Mouse (Mus musculus): ENCODE data around the gene Gm3776. TPM values are rescaled to one million over a fixed set of nuclear protein-coding genes. Genes with fewer than 3 reads are reported as not detected.
"Not testable (repeated sequence)": the region's sequence is repeated elsewhere in the genome, so short reads cannot be mapped to it uniquely, and the experiment has no call there.

The Gm3776 gene
- polyA plus RNA-seq, 1 experiment from 2014 or later, result not detected

DNA sequence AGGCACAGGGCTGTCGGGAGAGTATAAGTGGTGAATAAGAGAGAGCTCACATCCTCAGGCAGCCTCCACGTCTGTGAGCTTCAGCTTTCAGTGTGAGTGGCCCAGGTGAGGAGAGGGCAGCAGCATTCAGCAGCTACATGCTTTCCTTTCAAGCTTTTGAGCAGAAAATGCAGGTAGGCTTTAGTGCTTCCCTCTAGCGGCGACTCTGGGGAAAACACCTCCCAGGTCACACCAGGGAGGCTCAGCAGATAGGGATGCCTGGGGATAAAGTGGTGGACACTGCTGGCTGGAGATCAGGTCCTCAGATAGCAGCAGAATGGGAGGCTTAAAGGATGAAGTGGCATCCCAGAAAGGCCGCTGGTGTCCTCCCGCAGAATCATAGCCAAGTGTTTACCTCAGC is 39.2 kb downstream of the Gm3776 start:
- not testable (repeated sequence) for H3K4me1 ChIP-seq; H3K9me3 ChIP-seq; H3K27me3 ChIP-seq; H3K36me3 ChIP-seq; ATAC-seq (ENCODE audit: low FRiP score, low read depth); H3K9ac ChIP-seq; H3K4me3 ChIP-seq; H3K27ac ChIP-seq; H3K4me2 ChIP-seq (replicated peaks)
- 10% methylated on average over 6 of the region's 6 CpGs for WGBS

DNA sequence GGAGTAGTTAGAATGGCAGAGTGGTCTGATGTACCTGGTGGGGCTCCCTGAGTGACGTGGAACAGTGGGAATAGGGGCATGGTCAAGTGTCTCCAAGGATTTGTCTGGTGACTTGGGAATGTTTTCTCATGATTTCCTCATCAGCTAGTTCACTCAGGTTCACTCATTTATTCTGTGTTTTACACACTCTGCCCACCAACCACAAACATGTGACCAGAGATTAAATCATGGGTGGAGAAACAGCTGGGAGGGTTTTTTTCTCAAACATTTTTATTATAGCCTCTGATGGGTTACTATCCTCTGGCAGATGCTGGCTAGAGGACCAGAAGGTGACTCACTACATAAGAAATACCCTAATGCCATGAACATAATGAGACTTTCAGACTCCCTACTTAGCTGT is 41.3 kb downstream of the Gm3776 start:
- WGBS, result 57% methylated on average over 1 of the region's 1 CpGs
- Histone ChIP-seq H3K27ac (no peak overlapping the region), H3K9me3 (no peaks in the 10 kb centered on the region), H3K9ac (no peak overlapping the region), H3K36me3 (no peaks in the 10 kb centered on the region), H3K27me3 (no peaks in the 10 kb centered on the region), H3K4me2 (replicated peaks) (no peak overlapping the region), H3K4me3 (no peak overlapping the region), H3K4me1 (no peaks in the 10 kb centered on the region)
- no peak for ATAC-seq (ENCODE audit: low FRiP score, low read depth)

- WGBS, result 88% methylated on average over 1 of the region's 1 CpGs
These were observed 42.2 kb downstream of the Gm3776 start for GRCm38 (mm10) chr9:78299143-78299542.

DNA sequence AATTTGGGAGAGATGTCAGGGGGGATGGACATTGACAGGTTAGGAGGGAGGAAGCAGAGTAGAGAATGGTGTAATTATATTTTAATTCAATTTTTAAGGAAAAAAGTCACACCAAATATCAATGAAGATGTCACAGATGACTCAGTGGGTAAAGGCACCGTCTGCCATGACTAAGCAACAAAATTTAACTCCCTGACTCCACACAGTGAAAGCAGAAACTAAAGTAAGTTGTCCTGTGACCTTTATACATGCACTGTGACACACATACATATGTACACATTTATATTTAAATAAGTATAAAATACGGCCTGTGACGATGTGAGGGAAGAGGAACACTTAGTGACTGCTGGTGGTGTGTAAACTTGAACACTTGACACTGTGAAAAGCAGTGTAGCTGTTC is 51.2 kb downstream of the Gm3776 start:
- H3K27me3 ChIP-seq; H3K9ac ChIP-seq; H3K27ac ChIP-seq; H3K4me3 ChIP-seq; H3K36me3 ChIP-seq; H3K9me3 ChIP-seq; H3K4me2 ChIP-seq (replicated peaks); H3K4me1 ChIP-seq; ATAC-seq (ENCODE audit: low FRiP score, low read depth): not testable (repeated sequence)
- WGBS, result 83% methylated on average over 3 of the region's 3 CpGs

More at GRCm38 (mm10) chr9:78299143-78299542, 42.2 kb downstream of the Gm3776 start:
- H3K36me3 ChIP-seq; H3K9me3 ChIP-seq; H3K27ac ChIP-seq; ATAC-seq (ENCODE audit: low FRiP score, low read depth); H3K4me1 ChIP-seq; H3K4me2 ChIP-seq (replicated peaks); H3K4me3 ChIP-seq; H3K27me3 ChIP-seq; H3K9ac ChIP-seq: not testable (repeated sequence)

- 68% methylated on average over 2 of the region's 2 CpGs for WGBS
- no peak for ATAC-seq (ENCODE audit: low FRiP score, low read depth)
These were observed 57.8 kb downstream of the Gm3776 start, which contains the start of gene Omt2a for GRCm38 (mm10) chr9:78314696-78315095. TSS of gene Omt2a (minus strand) at chr9:78314796.

More at GRCm38 (mm10) chr9:78314696-78315095, 57.8 kb downstream of the Gm3776 start, which contains the start of gene Omt2a:
- H3K9ac ChIP-seq, result no peak within 1 kb of the TSS
- H3K36me3 ChIP-seq, result no peaks in the 10 kb centered on the region
- H3K4me3 ChIP-seq, result no peak within 1 kb of the TSS
- H3K27me3 ChIP-seq, result no peaks in the 10 kb centered on the region
- no peaks in the 10 kb centered on the region for H3K4me1 ChIP-seq
- H3K4me2 ChIP-seq (replicated peaks), result no peak within 1 kb of the TSS
- H3K9me3 ChIP-seq, result no peaks in the 10 kb centered on the region
- no peak within 1 kb of the TSS for H3K27ac ChIP-seq

Other genes with a start within 250 kb of the Gm3776 start
- not detected in 2 replicates for gene Gcm1, start 205.2 kb upstream of the Gm3776 start, polyA plus RNA-seq (2015; fragmentation: Nextera tagmentation; extraction: Ambion mirVana)
- gene Fbxo9, start 148.1 kb upstream of the Gm3776 start, polyA plus RNA-seq (2015; fragmentation: Nextera tagmentation; extraction: Ambion mirVana), result 36.8 and 39.4 TPM in 2 replicates
- 32.1 and 33.9 TPM in 2 replicates for gene Ick, start 147.9 kb upstream of the Gm3776 start, polyA plus RNA-seq (2015; fragmentation: Nextera tagmentation; extraction: Ambion mirVana)
- gene Gsta4, start 74.4 kb upstream of the Gm3776 start, polyA plus RNA-seq (2015; fragmentation: Nextera tagmentation; extraction: Ambion mirVana), result 105 and 113 TPM in 2 replicates
- not detected in 2 replicates for gene Gsta1, start 26.5 kb upstream of the Gm3776 start, polyA plus RNA-seq (2015; fragmentation: Nextera tagmentation; extraction: Ambion mirVana)
- not detected in 2 replicates for gene Gm10639, start 32.8 kb downstream of the Gm3776 start, polyA plus RNA-seq (2015; fragmentation: Nextera tagmentation; extraction: Ambion mirVana)
- gene Omt2a, start 57.7 kb downstream of the Gm3776 start, polyA plus RNA-seq (2015; fragmentation: Nextera tagmentation; extraction: Ambion mirVana), result not detected in 2 replicates
- not detected in 2 replicates for gene Omt2b, start 70.5 kb downstream of the Gm3776 start, polyA plus RNA-seq (2015; fragmentation: Nextera tagmentation; extraction: Ambion mirVana)
- 0.46 and 0.55 TPM in 2 replicates for gene Gsta2, start 98.7 kb downstream of the Gm3776 start, polyA plus RNA-seq (2015; fragmentation: Nextera tagmentation; extraction: Ambion mirVana)
- 0.33 and 0.50 TPM in 2 replicates for gene Dppa5a, start 111.0 kb downstream of the Gm3776 start, polyA plus RNA-seq (2015; fragmentation: Nextera tagmentation; extraction: Ambion mirVana)
- gene Ooep, start 121.6 kb downstream of the Gm3776 start, polyA plus RNA-seq (2015; fragmentation: Nextera tagmentation; extraction: Ambion mirVana), result 3.8 TPM in 2 replicates
- 0.40 and 0.46 TPM in 2 replicates for gene Ddx43, start 138.6 kb downstream of the Gm3776 start, polyA plus RNA-seq (2015; fragmentation: Nextera tagmentation; extraction: Ambion mirVana)
- 2.5 and 2.6 TPM in 2 replicates for gene Cgas, start 186.1 kb downstream of the Gm3776 start, polyA plus RNA-seq (2015; fragmentation: Nextera tagmentation; extraction: Ambion mirVana)
- 21.1 and 23.6 TPM in 2 replicates for gene Mto1, start 191.1 kb downstream of the Gm3776 start, polyA plus RNA-seq (2015; fragmentation: Nextera tagmentation; extraction: Ambion mirVana)
- 0.27 and 0.28 TPM in 2 replicates for gene Gm17324, start 191.7 kb downstream of the Gm3776 start, polyA plus RNA-seq (2015; fragmentation: Nextera tagmentation; extraction: Ambion mirVana)
- 5,052 and 5,054 TPM in 2 replicates for gene Eef1a1, start 232.0 kb downstream of the Gm3776 start, polyA plus RNA-seq (2015; fragmentation: Nextera tagmentation; extraction: Ambion mirVana)